ENCODE assay signal across 13 mouse cellular contexts in genomic region chr6:52917471-52917870, GRCm38 (mm10).
"Had no signal": no experiment of that assay in that cellular context is flagged by ENCODE, and none has a peak within 500 bp of the region (broad histone marks: within the 10 kb centered on the region; RNA-seq: fewer than 3 reads in every experiment).

No protein-coding gene starts in this region.

- H3K4me1 ChIP-seq: liver, embryonic 13.5 days; stomach, embryonic 15.5 days had no signal

- H3K27me3 ChIP-seq: liver, embryonic 13.5 days; stomach, embryonic 15.5 days had no signal

- H3K4me3 ChIP-seq: left cerebral cortex, adult 2 months; liver, embryonic 13.5 days; stomach, embryonic 15.5 days had no signal

- H3K9ac ChIP-seq: liver, embryonic 13.5 days; stomach, embryonic 15.5 days had no signal

- H3K36me3 ChIP-seq: liver, embryonic 13.5 days; stomach, embryonic 15.5 days had no signal

- H3K9me3 ChIP-seq: liver, embryonic 13.5 days; stomach, embryonic 15.5 days had no signal

- DNase-seq: layer of hippocampus, postnatal 36 days; liver, embryonic 13.5 days; lung, adult 2 months; lung, postnatal 14 days; lung, postnatal 4 days; midbrain, embryonic 14.5 days; right cerebral cortex, adult 18-20 months; right cerebral cortex, postnatal 14 days; spleen, adult 18-20 months had no signal

- H3K4me2 ChIP-seq: liver, embryonic 13.5 days; midbrain, embryonic 11.5 days; stomach, embryonic 15.5 days had no signal

- H3K27ac ChIP-seq: left cerebral cortex, adult 2 months; liver, embryonic 13.5 days; stomach, embryonic 15.5 days had no signal

- ATAC-seq: intestine, postnatal 0 days had no signal
